Mouse (Mus musculus): ENCODE data around the gene Sun2.

Sun2 gene

DNA sequence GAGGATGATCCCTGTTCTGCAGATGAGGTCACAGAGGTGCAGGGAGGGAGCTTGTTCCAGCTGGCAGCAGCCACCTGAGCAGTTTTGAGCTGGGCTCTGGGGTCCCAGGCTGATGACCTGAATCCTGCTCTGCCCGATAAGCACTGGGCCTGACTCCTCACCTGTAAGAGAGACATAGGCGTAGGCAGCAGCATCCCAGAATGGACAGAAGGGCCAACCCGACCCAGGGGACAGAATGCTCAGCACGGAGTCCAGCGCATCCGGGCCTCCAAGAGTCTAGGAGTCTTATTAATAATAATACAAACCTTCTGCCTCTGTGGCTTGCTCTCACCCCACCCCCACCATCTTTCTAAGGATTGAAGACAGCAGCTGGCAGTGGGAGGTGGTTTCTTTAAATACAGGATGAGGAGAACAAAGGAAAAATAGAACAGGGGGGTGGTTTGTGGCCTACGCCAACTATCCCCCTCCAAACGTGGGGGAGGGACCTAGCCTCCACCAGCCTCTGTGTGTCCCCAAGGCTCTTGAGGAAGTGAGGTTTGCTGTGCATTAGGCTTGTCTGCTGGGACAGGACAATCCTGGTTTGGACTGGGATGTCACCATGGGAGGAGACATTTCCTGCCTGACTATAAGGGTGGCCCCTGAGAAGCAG lies 13.8 kb upstream of the Sun2 start:
- in situ Hi-C loops (cut with MboI, MseI), result no loop called here

DNA sequence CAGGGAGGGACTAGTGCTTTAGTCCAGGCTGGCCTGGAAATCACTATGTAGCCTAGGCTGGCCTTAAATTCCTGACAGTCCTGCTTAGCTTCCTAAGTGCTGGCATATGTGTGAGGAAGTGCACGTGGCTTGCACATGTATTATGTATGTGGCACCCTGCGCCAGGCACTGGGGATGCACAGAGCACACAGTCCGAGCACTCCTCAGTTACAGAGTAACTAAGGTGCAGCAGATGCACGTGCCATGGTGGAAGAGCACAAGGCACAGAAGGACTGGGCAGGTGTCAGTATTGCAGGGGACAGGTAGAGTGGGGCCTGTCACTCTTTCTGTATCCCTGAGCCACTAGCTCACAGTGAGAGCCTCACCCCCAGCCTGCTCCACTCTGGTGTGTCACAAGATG lies 12.8 kb upstream of the Sun2 start:
- in situ Hi-C loops (cut with MboI, MseI), result no loop called here

DNA sequence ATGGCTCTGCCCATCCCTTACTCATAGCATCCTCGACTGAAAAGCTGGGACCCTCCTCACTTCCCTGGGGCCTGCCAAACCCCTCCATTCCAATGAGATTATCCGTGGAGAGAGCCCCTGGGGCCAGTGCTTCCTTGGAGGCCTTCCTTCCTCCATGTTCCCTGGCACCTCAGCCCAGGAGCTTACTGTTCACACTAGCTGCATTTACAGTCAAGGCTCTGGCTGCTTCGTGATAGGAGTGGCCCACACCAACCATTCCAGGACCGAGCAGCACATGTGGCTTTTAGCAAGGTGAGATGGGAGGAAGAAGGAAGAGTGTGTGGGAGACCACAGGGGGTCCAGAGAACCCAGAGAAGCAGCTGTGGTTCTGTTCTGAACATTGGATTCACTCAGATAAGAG lies 11.5 kb upstream of the Sun2 start:
- in situ Hi-C loops (cut with MboI, MseI), result no loop called here

DNA sequence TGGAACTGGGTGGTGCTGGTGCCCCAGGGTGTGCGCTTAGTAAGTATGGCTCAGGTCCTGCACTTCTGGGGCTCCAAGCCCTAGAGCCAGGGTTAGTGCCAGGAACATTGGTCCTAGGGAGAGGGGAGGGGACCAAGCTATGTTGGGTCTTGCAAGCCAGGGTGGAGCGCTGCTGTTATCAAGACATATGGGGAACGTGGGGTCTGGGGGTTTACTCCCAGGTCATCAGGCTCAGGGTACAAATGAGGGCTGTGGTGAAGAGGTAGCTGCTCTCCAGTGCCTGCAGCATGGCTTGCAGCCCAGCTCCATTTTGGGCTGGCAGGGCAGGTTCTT lies 11.1 kb upstream of the Sun2 start:
- in situ Hi-C loops (cut with MboI, MseI), result no loop called here

DNA sequence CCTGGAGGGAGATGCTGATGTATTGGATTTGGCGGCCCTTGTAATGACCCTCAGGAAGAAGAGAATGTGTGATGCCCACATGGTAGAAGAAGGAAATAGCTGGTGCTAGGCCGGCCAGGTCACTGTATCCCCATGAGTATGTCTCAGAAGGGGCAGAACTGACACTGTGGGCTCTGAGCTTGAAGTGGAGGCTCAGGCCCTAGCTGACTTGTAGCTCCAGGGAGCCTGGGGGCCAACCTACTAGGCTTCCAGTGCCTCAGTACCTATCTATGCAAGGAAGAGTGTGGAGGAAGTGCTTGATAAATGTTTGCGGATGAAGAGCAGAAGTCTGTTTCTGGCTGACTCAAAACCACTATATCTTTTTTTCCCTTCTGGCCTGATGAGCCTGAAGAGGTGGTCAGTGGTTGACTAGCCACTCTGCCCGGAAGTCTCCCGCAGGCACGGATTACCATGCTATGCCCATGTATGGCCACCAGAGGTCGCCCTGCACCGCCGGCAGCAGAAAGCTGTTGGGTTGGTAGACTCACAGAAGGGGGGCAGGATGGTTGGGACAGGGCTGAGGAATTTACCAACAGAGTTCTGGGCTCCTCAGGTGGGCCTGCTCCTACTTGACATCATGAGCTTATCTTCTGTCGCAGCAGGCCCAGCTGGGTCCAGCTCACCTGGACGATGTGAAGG lies 10.5 kb upstream of the Sun2 start:
- in situ Hi-C loops (cut with MboI, MseI), result no loop called here

DNA sequence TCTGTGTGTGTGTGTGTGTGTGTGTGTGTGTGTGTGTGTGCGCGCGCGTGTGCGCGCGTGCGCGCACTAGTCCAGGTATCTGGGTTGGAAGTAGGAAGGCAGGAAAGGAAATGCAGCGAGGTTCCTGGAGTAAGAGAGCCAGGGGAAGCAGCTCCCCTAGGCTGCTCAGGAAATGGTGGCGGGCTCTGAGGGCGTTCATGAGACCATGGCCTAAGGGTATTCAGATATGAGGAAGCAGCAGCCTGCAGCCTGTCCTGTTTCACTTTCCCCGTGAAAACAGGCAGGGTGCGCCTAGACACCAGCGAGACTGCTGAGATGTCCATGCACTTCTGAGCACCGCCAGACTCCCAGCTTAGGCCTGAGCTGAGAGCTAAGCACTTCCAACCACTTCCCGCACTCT lies 9.4 kb upstream of the Sun2 start:
- in situ Hi-C loops (cut with MboI, MseI), result no loop called here

DNA sequence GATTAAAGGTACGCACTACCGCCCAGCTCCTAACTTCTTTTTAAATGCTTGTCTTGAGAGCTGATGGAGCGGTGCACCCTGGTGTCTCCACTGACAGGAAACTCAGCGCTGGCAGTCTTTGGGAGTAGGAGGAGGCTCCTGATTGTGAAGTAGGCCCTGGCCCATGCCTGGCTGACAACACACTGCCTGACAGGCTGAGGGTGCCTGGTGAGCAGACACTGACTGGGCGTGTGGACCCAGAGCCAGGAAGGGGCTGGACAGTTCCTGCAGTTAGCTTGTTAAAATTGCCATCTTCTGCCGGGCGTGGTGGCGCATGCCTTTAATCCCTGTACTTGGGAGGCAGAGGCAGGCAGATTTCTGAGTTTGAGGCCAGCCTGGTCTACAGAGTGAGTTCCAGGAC lies 7.9 kb upstream of the Sun2 start:
- in situ Hi-C loops (cut with MboI, MseI), result no loop called here

DNA sequence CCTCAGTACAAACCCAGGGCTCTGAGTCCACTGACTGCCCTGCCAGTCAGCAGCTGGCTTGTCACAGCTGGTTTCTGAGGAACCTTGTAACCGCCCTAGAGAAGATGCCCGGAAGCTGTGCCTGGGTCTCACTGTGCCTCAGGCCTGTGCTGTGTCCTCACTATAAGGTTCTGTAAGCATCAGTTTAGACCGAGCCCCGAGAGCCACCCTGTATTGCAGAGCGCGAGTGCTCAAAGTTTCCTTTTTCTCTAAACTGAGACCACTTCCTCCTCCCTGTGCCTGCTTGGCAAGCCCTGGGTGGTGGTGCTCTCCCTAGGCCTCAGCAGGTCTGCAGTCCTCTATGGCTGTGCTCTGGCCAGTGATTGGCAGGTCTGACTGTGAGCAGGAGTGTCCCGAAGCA lies 6.8 kb upstream of the Sun2 start:
- in situ Hi-C loops (cut with MboI, MseI), result no loop called here

DNA sequence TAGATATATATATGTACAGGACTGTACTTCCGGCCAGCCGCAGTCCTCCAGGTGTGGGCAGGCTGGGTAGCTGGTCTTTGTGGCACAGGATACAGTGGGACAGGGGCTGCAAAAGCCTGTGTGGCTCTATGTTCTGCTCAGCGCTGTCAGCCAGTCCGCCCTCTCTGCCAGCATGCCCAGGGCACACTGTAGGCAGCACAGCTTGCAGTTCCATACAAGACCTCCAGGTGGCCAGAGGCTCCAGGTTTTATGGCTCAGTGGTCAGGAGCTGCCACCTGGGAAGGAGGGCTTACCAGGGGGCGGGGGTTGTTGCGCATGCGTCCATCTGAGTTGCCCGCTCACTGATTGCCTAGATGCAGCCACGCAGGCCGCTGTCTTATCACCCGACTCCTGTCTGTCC lies 5.7 kb upstream of the Sun2 start:
- in situ Hi-C loops (cut with MboI, MseI), result no loop called here

DNA sequence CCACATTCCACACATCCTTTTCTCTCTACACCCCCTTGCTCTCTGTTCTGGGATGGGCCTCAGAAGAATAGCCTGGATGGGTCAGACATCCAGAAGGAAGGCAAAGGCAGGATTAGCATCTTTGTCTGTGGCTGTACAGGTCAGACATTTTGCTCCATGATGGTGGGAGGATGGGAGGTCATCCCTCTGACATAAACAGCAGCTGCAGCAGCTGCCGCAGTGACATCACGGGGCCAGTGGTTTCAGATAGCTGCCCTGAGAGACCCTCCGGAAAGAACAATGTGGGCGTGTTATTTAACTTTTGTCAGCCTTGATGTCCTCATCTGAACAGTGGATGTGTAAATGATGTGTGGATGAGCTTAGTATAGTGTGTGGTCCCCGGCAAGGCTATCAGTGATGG lies 3.5 kb upstream of the Sun2 start:
- in situ Hi-C loops (cut with MboI, MseI), result no loop called here

DNA sequence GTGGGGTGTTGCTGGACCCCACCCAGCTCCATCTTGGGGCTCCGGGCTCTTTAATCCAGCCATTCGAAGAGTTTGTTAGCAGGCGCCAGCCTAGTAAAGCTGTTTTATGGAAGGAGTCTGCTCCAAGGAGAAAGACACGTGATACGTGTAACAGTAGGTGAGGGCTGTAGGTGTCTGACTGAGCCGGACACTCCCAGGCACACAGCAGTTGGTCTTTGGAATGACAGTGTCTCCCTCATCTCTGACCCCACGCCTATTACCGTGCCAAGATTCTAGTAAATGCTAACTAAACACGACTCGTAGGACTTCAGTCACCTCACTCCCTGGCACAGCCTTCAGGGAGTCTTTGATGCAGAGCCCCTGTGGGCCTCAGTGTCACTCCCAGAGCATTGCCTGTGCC lies 3.0 kb upstream of the Sun2 start:
- in situ Hi-C loops (cut with MboI, MseI), result no loop called here

DNA sequence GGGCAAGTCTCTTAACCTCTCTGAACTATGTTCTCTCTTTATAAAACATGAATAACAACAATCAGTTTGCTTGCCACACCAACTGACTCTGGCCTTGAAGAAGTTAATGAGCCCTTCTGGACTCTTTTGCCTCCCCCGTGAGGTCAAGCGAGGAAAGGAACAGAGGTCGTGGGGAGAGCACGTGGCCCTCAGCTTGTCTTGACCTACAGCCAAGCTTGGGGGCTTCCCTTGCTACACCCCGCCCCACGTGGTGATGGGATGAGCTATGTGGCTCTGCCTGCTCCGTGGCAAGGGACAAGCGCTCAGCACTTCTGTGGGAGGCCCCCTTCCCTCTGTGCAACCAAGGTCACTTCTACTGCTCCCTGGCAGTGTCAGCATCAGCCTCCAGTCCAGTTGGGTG lies 2.4 kb upstream of the Sun2 start:
- in situ Hi-C loops (cut with MboI, MseI), result no loop called here

DNA sequence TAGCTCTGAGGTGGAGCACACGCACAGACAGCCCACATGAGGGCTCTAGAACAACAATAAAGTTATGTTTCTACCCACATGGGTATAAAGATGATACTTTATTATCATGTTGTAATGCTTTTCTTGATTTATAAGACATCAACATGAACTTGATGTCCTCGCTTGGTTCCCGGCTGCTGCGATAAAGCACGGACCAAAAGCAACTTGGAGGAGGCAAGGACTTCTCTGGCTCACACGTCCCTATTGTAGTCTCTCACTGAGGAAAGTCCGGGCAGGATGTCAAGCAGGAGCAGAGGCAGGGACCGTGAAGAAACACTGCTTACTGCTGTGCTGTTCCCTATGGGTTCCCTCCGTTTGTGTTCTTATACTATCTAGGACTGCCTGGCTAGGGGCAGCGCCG lies 1.7 kb upstream of the Sun2 start:
- in situ Hi-C loops (cut with MboI, MseI), result no loop called here

DNA sequence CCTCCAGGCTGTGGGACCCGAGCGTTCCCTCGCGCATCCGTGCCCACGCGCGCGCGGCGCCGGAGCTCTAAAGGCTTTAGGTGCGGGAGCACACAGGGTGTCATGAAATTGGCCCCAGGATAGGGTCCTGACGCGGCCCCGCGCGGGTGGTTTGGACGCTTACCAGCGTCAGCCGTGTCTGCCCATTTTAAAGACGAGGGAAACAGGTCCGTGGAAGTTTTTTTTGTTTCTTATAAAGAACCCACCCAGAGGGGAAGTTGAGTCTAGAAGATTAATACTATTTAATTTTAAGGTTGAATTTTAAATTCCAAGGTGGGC lies 329 bp upstream of the Sun2 start:
- in situ Hi-C loops (cut with MboI, MseI), result no loop called here

DNA sequence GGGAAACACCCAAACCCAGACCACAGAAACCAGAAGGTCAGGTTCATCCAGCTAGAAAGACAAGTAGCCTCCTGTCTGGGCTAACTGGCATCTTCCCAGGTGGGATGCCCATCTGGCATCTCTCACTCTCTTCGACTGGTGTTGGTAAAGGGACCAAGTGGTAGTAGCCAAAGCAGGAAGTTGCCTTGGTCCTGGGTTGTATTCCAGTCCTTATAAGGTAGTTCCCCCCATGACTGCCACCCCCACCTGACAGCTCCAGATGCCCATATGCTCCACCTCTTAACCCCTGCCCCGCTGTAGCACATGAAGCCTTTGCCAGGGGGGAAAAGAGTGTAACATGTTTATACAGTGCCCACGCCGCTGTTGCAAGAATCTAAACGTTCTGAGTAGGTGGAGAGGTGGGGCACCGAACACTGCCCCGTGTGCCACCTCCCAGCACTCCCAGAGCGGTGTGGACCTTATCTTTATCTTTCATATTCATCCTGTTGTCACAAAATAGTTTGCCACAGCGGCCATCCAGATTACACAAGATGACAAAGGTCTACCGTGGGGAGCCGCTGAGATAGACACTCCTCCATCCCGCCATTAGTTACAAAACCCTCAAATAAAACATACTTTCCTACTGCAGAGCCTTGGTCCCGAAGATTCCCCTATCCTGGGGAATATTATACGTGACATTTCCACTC lies 1.0 kb downstream of the Sun2 start:
- in situ Hi-C loops (cut with MboI, MseI), result no loop called here

DNA sequence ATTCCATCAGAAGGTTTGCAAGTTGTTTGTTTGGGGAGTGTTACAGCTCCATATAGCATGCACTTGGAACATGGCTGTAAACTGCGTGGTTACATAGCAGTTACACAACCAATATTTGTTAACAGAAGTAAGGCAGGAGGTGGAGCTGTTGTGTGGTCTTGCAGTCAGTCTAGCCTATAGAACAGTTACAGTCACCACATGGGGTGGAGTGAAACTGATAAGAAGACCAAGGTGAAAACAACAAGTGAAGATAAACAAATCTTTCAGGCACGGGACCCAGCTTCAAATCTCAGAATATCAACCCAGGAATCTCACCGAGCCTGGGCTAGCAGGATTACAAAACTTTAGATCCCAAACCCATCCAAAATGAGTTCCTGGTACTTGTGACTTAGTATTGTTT lies 1.6 kb downstream of the Sun2 start:
- in situ Hi-C loops (cut with MboI, MseI), result no loop called here

DNA sequence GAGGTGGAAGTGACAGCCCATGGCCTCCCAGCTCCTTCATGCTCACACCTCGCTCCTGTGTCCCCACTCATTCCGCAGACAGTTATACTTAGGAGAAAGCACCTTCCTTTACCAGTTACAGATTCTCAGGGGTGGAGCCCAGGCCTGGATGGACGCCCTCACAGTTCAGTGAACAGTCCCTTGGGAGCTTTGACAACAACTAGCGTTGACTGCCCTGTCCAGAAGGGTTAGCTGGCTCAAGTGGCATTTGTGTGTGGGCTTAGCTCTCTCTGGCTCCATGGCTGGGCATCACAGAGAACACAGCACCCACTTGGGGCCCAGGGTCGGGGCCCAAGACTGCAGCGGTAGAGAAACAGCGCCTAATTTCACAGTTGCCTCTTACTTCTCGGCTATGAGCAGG lies 8.0 kb downstream of the Sun2 start:
- in situ Hi-C loops (cut with MboI, MseI), result no loop called here

DNA sequence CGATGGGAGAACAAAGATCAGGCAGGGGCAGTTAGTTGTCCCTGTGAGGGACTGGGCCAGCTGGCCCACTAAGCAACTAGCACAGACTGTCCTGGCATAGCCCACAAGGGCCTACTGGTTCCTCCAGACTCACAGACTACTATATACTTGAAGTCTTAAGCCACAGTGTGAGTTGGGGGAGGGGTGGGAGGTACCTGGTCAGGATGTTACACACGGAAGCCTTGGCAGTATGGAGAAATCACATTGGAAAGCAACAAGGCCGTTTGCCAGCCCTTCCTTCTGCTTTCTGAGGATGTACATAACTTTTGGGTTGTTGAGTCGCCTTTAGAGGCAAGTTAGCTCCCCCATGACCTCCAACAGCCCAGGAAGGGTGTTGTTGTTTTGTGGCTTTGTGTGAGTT lies 8.7 kb downstream of the Sun2 start:
- in situ Hi-C loops (cut with MboI, MseI), result no loop called here

DNA sequence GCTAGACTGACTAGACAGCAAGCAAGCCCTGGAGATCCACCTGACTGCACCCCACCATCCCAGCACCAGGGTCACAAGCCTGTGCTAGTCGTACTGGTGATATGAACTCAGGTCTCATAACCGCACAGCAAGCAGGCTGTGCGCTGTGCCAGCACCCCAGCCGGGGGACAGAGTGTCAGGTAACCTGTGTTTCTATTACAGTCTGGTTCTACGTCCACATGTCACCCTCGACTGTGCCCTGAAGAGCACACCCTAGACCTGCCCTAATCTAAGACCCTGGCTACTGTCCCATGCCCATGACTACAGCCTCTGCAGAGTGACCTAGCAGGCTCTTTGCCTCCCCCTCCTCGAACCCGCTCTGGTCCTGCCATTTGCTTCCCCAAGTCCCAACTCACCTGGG lies 9.1 kb downstream of the Sun2 start:
- in situ Hi-C loops (cut with MboI, MseI), result no loop called here

DNA sequence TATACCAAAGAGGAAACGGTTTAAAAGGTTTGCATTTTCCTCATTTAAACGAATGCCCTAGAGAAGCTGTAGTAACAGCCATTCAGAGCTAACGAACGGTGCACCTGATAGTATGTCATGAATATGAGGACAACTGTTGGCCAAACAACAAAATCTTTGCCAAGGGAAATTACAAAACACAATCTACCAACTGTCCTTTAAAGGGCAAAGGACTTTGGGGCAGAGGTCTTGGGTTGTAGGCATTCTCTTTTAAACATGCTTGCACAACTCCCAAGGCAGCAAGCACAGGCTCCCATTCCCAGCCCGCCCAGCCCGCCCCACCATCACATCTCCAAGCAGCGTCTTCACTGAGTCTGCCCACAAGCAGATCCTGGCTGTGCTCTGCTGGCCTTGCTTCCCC lies 10.8 kb downstream of the Sun2 start:
- in situ Hi-C loops (cut with MboI, MseI), result no loop called here

DNA sequence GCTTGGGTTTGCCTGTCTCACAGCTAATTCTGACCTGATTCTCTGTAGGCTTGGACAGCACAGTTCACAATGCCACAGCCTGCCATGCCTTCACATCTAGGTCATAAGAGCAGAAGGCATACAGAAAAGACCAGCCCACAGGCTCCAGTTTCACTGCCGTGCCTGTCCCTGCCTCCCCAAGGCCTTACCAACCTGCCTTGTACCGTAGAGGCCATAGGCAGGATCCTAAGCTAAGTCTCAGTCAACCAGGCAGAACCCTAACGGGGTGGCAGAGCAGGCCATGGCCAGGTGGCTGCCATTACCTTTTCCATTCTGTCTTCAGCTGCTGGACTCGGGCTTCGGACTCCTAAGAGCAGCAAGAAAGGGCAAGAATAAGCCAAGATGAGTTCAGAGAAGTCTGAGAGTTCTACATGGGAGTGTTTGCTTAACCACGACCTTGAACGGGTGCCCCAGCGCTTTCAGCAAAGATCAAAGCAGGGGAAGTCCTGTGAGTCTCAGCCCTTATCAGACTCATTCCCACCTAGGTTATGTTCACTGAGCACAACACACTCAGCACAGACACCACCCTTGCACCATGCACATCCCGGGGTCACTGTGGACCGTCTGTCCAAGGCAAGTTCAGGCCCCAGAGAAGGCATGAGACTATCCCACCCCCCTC lies 13.5 kb downstream of the Sun2 start:
- in situ Hi-C loops (cut with MboI, MseI), result no loop called here

DNA sequence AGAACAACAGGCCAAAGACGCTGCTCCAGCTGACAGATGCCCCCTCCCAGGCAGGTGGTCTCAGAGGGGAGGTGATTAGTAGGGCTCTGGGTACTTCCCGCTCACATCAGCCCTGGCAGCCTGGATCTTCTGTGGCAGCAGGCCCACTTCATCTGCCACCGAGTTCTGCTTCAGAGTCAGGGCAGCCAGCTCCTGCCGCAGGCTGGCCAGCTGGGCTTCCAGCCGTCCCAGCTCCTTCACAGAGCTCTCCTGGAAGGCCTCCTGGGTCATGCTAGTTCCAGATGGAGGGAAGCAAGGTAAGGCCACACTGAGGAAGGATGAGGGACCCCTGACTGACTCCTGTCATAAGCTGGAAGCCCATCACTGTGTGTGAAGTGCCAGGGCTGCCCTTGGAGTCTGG lies 14.0 kb downstream of the Sun2 start:
- in situ Hi-C loops (cut with MboI, MseI), result no loop called here

DNA sequence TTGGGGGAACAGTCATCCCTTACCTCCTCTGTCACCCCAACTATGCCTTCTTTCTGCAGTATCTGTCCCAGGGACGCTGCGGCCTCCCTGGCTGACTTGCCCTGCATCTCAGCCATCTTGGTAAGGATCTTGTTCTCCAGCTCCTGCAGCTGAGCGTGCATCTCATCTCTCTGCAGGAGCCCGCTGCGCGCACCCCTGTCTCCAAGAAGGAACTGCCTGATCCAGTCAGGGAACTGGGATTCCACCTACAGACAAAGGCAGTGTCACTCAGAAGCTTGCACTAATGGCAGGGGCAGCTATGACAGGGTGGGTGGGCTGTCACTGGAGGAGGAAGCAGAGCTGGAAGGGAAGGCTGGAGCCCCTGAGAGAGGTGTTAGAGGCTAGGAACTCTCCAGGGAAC lies 14.5 kb downstream of the Sun2 start:
- in situ Hi-C loops (cut with MboI, MseI), result no loop called here
